Comparison of ENCODE assay signal across 1 mouse cellular context in the genomic region with DNA sequence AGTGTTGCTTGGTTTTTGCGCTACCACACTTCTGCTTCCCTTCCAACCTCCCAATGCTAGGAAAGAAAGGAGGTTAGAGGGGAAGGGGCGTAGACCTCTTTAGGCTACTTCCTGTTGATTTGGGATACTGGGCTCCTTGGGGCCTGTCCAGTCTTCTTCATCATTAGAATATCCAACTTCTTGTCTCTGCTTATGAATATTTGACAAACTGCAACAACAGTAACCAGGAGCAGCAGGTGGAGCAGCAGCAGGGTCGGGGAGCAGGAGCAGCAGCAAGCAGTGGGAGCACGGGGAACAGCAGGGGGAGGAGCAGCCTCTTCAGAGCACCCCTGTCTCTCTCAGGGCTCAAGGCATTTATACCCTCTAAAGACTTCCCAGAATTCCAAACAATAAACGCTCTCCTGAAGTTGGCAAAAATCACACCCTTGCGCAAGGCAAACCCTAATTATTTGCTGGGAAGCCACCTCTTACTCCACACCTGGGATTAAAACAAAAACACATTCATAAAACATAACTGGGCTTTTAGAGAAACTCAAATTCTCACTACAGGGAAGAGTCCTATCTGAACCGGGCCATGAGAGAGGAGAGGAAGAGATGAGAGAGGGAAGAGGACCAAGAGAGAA.
TF ChIP-seq lines count a peak whose summit lies in the region.

No protein-coding gene starts in this region.

TF ChIP-seq in CH12.LX, 34 proteins besides CTCF, POLR2A, EP300 and RAD21:
- no peak for TF ChIP-seq USF2 (conservative IDR thresholded peaks at IDR 0.05; ENCODE audit: low read depth, low read length)
- TF ChIP-seq MAZ (IDR thresholded peaks at IDR 0.05; ENCODE audit: low read depth, low read length): peak; percentile 8; the same call in 1 of the 2 replicates
